Mouse (Mus musculus) heart, adult 2 months (tissue): ENCODE results near the gene Hpse2.

Experiments
- CTCF ChIP-seq: fragments of 200-600 bp; IDR thresholded peaks from 2 replicates; pipeline ENCODE4 v1.8.1; 2022; ENCODE audit warnings: antibody characterized with exemption, mild to moderate bottlenecking, moderate library complexity
- POLR2A ChIP-seq: fragments of 200-500 bp; IDR thresholded peaks from 2 replicates; pipeline ENCODE4 v1.6.1; 2011; ENCODE audit warnings: mild to moderate bottlenecking, low read depth, low read length, control low read depth; ENCODE audit not compliant: insufficient read depth

DNA sequence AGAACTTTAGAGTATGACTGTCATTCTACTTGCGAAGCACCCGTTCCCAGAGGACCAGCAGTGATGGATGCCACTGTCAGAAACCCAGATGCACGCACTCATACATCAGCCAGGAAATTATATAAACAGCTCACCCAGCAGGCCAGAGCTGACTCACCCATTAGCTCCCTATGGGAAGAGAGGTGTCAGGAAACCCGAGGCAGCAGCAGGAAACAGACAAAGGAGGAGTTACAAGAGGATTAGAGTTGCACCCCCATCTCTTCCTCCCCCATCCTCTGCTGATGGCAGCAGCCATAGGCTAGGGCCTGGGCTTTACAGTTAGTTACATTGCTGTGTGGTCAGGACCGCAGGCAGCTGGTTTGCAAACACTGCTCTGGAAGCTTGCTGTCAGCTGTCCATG lies 599.8 kb downstream of the Hpse2 start:
- TF ChIP-seq CTCF = no peak
- no peak for TF ChIP-seq POLR2A
